Mouse (Mus musculus) neural tube, embryonic 10.5 days (tissue): ENCODE results near the gene Pnpla2.
"Not testable (repeated sequence)": the region's sequence is repeated elsewhere in the genome, so short reads cannot be mapped to it uniquely, and the experiment has no call there.

ENCODE experiments used
- DNase-seq: peaks from one replicate; pipeline ENCODE4 v3.0.0-alpha.2; 2017; ENCODE audit warnings: low spot score; ENCODE audit errors: extremely low spot score

The Pnpla2 gene

DNA sequence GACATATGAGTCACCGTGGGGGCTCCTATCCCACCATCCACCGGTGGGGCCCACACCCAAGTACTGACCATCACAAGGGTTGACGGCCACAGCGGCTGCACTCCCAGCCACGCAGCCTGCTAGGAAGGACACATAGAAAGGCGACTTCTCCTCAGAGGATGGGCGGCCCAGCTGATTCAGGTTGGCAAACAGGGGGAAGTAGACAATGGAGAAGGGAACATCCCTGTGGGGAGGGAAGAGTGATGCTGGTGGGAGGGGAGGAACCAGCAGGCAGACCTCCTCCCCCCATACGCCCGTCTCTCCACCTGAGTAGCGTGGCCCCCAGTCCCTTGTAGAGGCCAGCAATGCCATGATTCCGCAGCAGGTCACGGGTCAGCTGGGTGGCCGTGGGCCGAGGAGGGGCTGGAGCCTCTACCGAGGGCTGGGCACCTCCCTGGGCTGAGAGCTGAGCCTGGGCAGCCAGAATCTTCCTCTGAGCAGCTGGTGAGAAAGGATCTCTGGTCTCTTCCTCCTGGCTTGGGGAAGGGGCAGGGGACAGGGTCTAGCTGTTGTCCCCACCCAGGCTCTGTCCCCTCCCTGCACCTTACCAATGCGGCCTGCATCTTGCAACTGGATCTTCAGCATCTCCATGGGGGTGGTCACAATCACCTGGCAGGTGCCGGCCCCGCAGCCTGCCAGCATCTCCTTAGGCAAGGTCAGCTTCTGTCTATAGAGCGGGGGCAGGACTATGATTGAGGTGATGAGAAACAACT lies 23.4 kb upstream of the Pnpla2 start:
- DNase-seq, result no peak

DNA sequence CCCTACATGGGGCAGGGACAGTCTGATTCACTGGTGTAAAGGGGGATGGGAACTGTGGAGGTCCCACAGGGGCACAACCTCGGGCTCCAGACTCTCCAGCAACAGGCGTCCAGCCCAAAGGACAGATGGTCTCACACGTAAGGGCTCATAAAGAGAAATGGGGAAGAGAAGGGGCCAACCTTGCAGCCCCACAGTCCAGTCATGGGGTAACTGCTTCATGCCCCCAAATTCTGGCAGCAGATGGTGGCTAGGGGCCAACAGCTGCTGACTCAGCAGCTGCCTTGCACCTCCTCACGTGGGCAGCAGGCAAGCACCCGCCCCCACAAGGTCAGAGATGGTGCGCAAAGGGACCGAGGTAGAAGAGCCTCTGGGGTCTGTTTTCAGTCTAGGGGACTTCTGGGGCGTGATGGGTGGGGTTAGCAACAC lies 22.8 kb upstream of the Pnpla2 start:
- no peak for DNase-seq

DNA sequence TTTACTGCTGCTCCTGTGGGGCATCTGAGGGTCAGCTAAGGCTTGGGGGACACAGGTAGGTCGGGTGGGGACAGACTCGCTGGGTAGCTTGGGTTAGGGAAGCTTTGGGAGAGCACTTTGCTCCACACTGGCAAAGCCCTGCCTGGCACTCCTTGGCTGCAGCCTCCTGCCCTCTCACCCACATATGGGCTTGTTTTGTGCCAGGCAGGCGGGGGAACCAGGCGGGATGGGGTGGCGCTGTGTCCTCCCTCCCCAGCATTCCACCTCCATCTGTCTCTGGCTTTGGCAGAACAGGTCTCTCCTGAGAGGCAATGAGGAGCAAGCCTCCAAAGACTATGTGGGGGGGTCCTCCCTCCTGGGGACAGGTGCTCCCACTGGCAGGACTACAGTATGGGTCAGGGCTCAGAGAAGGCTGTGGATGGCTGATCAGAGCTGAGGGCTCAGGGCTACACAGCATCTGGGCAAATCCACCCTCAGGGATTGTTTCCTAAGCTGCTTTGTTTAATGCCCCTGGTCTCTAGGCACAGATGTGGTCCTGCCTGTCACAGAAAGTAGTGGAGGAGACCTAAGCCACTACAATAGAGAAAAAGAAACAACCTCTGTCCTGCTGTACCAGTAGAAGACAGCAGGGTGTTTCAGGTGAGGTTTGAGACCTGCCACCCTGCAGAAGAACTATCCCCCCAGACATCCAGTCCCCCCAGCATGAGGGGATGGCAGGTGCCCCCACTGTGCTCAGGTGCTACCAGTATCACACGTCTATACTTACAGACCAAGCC lies 22.1 kb upstream of the Pnpla2 start:
- no peak for DNase-seq

DNA sequence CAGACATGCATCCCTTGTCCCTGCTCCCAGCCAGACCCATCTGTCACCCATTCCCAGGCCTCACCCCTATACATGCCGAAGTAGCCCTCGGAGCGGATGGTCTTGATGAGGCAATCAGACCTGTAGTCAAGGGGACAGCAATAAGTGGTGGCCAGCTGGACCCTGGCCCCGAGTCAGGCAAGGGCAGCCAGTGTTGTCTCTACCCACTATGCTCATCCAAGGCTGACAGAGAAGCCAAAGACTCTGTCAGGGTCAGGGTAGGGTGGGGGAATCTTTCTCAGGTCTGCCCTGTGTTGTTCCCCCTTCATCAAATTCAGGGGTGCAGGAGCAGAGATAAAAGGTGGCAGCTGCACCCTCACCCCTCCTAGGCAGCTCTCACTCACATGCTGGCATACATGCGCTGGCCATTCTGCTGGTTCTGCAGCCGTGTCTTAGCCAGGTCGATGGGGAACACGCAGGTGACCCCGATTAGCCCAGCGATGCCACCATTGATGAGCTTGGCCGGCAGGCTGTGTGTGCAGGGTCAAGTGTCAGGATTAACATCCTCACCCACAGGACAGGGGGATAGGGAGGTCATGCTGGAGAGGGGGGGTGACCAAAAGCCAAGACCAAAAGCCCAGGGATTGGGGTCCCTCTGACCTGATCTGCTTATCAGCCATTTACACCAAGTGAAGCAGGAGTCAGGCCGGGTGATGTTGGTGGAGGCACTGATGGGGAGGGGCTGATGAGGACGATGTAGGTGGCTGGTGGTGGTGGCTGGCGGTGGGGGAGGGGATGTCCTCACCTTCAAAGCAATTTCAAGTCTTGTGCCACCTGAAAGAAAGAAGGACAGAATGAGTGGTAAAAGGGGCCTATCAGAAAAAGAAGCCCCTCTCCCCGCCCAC lies 21.2 kb upstream of the Pnpla2 start:
- no peak for DNase-seq

DNA sequence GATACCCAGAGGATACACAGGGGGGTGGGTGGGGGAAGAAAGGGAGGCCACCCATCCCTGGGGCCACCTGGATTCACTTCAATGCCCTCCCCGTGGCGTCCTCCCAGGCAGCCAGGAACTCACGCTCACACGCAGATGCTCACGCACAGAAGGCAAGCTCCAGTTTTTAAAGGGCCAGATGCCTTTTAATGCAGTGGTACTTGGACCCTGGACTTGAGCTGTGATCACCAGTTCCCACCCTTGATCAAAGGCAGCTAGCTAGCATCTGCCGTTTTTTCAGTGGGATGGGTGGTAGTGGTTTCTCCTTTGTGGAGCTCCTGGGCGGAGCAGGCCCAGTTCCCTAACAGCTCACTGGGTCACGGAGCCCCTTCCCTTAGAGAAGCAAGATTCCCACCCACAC lies 20.5 kb upstream of the Pnpla2 start:
- peak; percentile 54 for DNase-seq

DNA sequence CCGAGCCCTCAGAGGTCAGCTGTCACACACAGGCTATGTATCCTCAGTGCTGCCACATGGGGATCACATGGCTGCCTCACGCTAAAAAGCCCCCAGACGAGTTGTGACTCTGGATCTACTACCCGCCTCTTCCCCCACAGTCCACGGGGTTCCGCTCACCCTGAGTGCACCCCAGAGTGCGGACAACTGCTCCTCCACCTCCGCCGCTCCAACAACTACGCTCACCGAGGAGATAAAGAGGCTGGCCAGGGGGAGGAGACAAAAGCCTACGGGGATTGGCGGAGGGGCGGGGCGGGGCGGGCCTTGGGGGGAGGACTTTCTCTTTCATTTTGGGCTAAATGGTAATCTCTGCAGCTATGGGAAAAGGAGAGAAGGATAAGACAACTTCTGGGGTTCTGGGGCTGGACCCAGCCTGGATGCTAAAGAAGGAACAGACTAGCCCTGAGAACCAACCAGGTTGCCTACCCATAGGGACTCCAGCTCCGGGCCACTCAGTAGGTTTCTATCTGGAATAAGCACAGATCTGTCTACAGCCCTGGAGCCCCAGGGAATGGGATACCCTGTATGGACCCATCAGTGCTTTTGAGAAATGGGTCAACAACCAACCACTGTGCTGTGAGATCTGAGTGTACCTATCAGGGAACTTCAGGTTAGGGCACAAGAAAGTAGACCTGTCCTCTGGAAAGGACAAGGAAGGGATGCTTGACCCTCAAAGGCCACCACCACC lies 19.7 kb upstream of the Pnpla2 start:
- peak; percentile 51 for DNase-seq

DNA sequence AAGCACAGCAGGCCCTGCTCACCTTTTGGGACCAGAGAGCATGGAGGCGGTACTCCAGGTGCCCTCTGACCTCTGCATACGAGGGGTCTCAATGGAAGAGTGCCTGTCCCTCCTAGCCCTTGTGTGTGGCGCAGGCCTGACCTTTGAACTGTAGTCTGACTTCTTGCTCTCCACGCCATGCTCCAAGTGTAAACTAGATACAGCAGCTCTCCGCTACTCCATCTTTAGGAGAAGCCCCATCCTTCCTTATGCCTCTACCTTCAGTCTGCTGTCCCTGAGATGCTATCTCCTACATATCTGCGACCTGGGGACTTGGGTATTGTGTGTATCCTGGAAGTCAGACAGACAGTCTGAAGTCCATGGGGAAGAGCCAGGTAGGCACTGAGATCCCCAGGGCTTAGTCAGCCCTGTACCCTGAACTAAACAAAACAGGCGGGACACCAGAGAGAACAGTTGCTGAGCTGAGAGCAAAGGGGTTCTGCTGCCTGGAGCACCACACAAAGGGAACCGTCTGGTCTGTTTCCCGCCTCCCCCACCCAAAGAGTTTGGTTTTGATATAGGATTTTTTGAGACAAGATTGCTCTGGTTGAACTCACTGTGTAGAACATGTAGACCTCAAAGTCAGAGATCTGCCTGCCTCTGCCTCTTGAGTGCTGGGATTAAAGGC lies 19.0 kb upstream of the Pnpla2 start:
- no peak for DNase-seq

DNA sequence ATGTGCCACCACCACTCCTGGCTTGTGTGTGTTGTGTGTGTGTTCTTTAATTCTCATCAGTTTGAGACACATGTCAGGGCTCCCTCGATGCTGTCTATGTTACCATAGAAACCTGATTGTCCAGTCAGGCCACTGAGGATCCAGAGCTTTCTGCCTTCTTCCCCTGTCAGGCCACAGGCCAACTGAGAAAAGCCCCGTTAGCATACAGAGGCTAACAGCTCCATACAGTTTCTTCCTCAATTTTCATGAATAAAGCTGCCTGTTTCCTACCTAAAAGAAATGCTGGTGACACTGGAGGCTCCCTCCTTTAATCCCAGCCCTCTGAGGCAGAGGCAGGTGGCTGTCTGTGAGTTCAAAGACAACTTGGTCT lies 18.5 kb upstream of the Pnpla2 start:
- no peak for DNase-seq

DNA sequence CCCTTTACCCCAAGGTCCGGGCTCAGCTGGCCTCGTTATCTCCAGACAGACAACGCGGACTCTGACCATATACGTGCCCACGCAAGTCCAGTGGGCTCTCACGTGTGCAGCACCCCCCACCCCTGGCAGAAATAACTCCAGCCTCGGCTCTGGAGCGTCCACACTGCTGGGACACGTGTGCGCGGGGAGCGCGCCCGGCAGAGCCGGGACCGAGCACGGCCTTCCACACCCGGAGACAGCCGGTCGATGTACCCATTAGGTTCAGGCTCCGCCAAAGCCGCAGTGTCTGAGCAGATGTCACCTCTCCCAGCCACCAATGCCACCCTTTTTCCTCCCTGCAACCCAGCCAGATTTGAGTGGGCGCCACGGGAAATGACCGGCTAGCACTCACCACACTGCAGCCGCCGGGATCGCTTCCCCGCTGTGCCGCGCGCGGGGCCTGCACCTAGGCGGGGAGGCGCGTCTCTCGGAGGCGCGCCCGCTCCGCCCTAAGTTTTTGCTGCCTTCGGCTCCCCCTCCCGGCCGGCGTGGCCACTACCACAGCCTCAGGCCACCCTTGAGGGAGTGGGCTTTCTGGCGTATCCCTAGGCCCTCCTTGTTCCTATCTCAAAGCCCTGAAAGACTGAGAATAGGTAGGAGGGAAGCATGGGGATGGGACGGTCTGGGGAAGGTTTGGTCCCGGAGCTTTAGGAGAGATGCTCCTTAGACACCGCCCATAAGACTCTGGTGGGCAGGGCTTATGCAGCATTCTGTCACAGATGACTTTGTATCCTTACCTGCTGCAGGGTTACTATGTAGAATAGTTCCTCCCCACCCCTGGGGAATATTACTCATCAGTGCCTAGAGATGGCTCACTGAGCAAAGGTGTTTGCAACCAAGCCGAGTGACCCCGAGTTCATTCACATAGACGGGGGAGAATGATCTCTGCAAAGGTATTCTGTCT lies 17.5 kb upstream of the Pnpla2 start, which contains the start of gene Slc25a22:
Gene Slc25a22, minus strand, starts transcription at position 715 of the 943 bp plus-strand sequence.
- DNase-seq, result peak; percentile 88

DNA sequence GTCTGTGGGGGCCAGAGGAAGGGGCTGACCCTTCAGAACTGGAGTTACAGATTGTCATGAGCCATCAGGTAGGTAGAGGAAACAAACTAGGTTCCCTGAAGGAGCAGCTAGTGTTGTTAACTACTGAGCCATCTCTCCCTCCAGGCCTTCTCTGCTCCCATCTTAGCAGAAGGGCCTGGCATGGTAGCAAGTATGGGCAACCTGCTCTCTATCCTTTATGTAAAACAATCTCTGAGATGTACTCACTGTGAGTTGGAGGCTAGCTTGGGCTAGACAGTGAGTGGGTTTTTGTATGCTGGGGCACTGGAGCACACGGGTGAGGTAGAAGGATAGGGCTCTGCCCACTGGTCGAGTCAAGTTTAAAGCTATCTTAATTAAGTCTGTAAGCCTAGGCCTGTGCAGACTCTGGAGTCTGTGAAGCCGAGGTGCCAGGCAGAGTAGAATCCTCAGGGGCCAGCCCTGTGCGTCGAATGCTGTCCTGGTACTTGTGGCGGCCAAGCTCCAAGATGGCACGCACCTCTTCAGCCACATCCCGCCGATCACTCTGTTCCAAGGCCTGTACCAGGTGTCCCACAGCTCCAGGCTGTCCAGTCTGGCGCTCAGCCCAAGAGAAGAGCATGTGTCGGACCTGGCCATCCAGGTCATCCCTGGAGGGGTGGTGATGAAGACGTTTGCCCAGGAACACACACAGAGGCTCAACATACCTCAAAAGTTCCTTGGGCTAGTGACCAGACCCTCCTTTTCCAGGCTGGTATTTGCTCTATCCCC lies 16.6 kb upstream of the Pnpla2 start:
- no peak for DNase-seq

DNA sequence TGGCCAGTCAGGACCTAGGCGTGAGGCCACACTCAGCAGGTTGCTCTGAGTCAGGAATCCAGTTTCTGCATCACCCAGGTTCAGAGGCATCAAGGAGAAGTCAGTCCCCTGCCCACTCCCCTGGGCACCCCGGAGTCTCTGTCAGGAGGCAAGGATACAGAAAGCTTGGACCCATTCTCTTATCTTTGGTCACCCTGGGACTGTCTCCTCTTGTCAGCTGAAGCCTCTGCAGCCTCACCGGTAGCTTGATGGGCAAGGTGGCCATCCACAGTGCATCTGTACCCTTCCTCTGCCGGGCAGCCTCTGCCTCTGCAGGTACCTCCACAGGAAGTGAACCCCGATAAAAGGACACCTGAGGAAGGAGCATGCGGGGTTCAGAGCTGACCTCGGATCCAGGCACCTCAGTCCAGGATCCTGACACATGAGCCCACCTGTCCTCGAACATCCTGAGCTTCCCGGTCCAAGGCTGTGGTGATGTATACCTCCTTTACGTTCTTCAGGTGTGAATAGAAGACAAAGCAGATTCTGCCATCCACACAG lies 15.8 kb upstream of the Pnpla2 start:
- DNase-seq, result no peak

DNA sequence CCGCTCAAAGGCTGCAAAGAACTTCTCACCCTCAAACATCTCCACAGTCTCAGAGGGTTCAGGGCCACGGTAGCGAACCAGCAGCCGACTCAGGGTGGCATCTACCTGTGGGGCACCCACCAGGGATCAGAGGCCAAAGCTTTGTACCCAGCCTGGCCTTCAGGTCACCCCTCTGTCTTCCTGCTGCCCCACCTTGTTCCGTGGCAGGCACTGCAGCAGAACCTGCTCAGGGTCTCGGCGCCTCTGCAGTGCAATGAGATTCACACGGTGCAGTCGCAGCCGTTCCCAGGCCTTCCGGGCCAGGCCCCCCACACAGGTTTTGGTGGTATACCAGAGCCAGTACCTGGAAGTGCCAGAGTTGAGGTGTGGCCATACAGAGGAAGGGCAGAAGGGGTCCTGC lies 15.2 kb upstream of the Pnpla2 start:
- DNase-seq, result no peak

DNA sequence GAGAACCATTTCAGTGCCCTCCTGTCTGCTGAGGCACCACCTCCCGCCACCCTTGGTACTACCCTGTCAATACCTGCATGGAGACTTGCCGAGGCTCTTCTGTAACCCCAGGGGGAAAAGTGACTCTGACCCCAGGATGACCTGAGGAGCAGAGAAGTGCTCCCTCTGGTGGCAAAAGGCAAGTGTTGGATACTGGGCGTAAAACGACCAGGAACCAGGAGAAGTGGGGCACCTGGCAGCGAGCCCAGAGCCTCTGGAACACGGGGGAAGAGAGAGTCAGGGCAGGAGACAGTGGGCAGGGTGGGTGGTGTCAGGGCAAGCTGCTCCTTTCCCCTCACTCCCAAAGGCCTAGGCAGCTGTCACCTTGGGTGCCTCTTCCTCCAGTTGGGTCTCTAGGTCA lies 14.4 kb upstream of the Pnpla2 start:
- no peak for DNase-seq

DNA sequence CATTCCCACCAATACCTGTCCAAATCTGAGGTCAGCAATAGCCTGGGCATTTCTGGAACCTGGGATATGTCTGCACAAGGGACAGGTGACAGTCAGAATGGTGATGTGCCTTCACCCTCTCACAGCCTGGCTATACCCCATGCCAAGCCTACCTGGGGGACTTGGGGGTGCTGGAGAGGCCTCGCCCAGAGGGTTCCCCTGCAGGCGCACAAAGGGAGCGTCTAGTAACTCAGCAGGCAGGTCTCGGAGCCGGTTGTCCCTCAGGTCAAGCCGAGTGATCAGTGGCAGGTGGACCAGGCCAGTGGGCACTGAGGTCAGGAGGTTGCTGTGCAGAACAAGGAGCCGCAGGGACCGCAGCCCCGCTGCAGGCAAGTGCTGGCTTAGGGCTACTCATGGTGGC lies 13.5 kb upstream of the Pnpla2 start:
- DNase-seq, result no peak

DNA sequence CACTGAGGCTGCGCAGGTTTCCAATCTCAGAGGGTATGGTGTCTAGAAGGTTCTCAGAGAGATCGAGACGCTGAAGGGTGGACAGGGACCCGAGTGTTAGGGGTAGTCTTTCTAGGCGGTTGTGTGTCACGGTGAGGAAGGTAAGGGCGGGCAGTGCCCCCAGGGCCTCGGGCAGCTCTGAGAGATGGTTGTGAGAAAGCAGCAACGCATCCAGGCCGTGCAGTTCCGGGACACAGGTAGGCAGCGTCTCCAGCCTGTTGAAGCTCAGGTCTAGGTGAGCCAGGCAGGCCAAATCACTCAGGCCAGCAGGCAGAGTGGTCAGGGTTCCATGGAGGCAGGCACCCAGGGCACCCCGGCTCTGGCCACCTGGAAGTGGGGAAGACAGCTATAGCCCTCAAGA lies 12.8 kb upstream of the Pnpla2 start:
- no peak for DNase-seq

DNA sequence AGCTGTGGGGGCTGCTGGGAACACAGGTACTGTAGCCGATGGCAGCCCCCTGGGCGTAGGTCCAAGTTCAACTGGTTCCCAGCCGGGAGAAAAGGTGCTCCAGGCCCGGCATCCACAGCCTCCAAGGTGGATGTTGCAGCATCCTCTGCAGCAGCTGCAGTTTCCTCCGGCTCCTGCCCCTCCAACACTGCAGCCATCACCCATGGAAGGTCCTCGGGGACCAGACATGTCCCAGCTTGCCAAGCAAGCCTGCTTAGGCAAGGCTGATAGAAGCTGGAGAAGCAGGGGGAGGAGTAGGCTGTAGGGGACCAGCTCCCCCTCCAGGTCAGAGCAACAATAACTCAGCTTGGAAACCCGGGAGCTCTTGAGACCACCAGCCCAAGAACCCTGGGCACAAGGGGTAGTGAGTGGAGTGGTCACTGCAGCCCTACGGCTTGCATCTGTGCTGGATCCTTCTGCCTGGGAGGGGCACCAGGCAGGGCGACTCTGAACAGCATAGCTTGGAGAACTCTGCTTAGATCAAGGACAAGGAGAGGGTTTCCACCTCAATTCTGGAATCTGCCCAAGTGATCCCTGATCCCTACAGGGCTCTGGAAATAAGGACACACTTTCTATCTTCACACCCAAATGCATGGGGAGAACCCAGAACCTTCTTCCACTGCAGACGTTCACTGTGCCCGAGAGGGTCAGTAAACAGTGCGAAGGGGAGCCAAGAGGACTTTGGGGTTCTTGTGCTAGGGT lies 11.7 kb upstream of the Pnpla2 start:
- peak; percentile 70 for DNase-seq

DNA sequence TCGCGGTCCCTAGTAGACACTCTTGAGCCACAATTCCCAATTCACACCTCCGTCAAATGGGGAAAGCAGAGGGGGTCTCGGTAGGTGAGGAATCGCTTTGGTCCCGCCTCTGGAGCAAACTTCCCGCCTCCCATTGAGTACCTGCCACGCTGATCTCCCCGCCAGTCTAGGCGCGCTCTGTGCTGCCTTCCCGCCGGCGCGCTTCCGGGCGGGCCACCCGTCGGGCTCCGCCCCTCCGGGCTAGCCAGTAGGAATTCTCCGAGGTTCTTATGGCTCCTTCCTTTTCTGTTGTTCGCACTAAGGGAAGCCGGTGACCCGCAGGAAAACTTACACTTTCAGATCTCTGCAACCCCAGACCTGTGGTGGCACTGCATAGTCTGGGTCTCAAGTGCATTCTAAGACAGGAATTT lies 11.2 kb upstream of the Pnpla2 start, which contains the start of gene Pidd1:
Gene Pidd1, minus strand, starts transcription at position 198 of the 410 bp plus-strand sequence.
- no peak for DNase-seq

DNA sequence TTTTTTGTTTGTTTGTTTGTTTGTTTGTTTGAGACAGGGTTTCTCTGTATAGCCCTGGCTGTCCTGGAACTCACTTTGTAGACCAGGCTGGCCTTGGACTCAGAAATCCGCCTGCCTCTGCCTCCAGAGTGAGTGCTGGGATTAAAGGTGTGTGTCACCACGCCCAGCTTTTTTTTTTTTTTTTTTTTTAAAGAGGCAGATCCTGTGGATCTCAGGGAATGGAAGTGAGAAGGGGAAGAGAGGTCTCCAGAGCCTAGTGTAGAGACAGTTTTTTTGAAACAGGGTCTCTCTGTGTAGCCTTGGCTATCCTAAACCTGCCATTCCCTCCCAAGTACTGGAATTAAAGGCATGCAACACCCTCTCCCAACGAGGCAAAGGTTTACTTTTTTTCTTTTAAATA lies 8.6 kb upstream of the Pnpla2 start:
- not testable (repeated sequence) for DNase-seq
